Mouse (Mus musculus): ENCODE results near the gene Neurl3. TPM values are rescaled to one million over a fixed set of nuclear protein-coding genes. Genes with fewer than 3 reads are reported as not detected.

Gene Neurl3
- 0.87 and 1.3 TPM in 2 replicates for polyA plus RNA-seq (2012; rRNA removed)

DNA sequence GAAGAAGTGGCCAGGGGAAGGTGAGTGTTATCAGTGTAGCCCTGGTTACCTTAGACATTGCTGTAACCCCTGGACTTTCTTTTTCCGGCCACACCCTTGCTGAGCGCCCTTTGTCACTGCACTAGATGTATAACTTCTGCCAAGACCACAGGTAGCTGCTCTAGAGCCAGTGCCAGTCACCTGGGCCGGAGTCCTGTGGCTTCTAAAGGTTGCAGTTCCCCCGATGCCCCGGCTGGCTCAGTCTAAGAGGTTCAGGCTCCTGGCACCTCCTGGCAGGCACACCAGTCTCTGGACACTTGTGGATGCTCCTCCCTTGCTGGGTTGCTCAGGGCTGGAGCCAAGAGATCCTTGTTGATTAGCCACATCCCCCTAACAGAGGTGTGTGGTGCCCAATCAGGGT lies at the start of gene Neurl3:
Gene Neurl3 (minus strand): TSS at position 225 of the 400 bp plus-strand sequence.
- no peak for TF ChIP-seq POLR2A (IDR thresholded peaks at IDR 0.05; ENCODE audit: borderline replicate concordance, extremely low read depth, insufficient read depth, insufficient read length, poor library complexity, severe bottlenecking)
- TF ChIP-seq CTCF (IDR thresholded peaks at IDR 0.05; ENCODE audit: borderline replicate concordance, extremely low read depth, insufficient read depth, insufficient read length) = no peak
- DNase-seq (ENCODE audit: low read depth) = no peak

DNA sequence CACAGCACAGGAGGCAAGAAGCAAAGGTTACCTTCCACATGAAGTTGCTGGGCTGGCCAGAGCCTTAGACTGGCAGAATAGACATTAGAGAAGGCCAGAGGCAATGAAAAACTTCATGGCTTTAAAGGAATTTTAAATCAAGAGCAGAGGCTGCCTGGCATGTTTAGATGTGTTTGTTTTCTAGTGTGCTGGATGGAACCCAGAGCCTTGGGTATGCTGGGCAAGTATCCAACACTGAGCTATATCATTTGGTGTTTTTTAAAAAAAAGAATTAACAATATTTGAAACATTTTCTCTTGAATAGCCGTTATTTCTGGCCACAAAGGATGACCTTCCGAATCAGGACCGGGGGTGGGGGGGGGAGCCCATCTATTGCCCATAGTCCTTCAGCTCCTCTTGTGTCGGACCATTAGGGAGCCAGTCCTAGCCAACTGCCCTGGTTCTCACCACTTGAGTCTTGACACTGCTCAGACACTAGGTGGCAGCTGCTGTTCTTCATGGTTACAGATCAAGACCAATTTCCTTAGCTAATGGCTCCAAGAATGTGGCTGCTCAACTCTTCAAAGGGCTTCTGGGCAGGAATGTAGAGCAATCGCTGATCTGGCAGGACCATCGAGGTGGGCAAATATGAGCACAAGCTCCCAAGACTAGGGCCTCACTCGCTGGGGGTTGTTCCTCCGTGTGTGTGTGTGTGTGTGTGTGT lies 49.4 kb upstream of the Neurl3 start:
- DNase-seq (ENCODE audit: low read depth) = peak; percentile 82
- peak; percentile 59; the same call in 1 of the 2 replicates for TF ChIP-seq CTCF (IDR thresholded peaks at IDR 0.05; ENCODE audit: borderline replicate concordance, extremely low read depth, insufficient read depth, insufficient read length)
- TF ChIP-seq POLR2A (IDR thresholded peaks at IDR 0.05; ENCODE audit: borderline replicate concordance, extremely low read depth, insufficient read depth, insufficient read length, poor library complexity, severe bottlenecking) = no peak

- no peak for TF ChIP-seq CTCF (IDR thresholded peaks at IDR 0.05; ENCODE audit: borderline replicate concordance, extremely low read depth, insufficient read depth, insufficient read length)
- no peak for TF ChIP-seq POLR2A (IDR thresholded peaks at IDR 0.05; ENCODE audit: borderline replicate concordance, extremely low read depth, insufficient read depth, insufficient read length, poor library complexity, severe bottlenecking)
Measured at GRCm38 (mm10) chr1:36323076-36323475, 48.6 kb upstream of the Neurl3 start.

DNA sequence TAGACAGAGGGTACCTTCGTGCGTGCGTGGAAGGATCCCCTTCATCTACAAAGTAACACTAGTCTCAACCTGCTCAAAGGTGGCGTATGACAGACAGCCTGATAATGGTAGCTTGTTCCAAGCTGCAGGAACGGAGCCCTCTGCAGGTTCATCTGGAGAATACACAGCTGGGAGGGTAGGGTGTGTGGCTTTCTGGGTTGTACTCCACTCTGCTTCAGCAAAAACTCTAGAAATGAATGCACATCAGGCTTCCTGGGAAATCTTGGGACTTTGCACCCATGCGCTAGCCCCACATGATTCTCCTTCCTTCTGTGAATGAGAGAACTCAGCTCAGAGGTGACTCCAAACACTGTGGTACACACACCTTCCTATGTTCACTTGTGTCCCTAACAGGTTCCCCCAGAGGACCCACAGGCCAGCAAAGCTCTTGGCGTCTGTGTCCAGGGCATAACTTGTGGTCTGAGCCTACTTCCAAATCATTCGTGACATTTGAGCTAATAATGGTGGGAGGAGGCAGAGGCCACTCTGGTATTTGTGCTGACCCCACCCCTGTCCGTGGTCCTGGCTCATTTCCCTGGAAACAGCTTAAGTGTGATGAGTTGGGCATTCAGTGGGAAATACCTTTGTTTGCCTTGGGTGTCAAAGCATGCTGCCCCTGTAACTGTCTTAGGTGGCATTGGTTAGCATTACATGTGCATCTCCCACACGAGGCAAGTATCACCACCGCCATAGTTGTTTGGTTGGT lies 47.5 kb upstream of the Neurl3 start:
- no peak for DNase-seq (ENCODE audit: low read depth)
- no peak for TF ChIP-seq POLR2A (IDR thresholded peaks at IDR 0.05; ENCODE audit: borderline replicate concordance, extremely low read depth, insufficient read depth, insufficient read length, poor library complexity, severe bottlenecking)
- TF ChIP-seq CTCF (IDR thresholded peaks at IDR 0.05; ENCODE audit: borderline replicate concordance, extremely low read depth, insufficient read depth, insufficient read length) = peak; percentile 24; the same call in 1 of the 2 replicates

More at GRCm38 (mm10) chr1:36323076-36323475, 48.6 kb upstream of the Neurl3 start:
- no peak for DNase-seq (ENCODE audit: low read depth)

DNA sequence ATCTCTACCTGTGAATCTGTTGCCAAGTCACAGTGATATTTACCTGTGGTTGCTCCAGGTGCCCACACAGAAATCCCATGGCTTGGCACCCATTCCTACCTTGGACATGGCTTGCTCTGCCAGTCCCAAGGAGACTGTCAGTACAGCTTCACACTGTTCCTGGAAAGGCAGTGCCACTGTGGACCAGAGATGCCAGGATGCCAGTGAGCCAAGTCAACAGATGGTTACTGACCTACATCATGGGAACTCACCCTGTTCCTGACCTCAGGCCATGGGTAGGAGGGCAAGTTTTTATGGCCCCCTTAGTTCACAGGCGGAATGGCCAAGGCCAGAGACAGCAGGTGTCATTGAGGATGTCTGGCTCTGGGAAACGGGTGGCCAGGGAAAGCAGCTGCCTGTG lies 46.7 kb upstream of the Neurl3 start:
- no peak for TF ChIP-seq POLR2A (IDR thresholded peaks at IDR 0.05; ENCODE audit: borderline replicate concordance, extremely low read depth, insufficient read depth, insufficient read length, poor library complexity, severe bottlenecking)
- TF ChIP-seq CTCF (IDR thresholded peaks at IDR 0.05; ENCODE audit: borderline replicate concordance, extremely low read depth, insufficient read depth, insufficient read length) = no peak
- DNase-seq (ENCODE audit: low read depth) = no peak

- TF ChIP-seq CTCF (IDR thresholded peaks at IDR 0.05; ENCODE audit: borderline replicate concordance, extremely low read depth, insufficient read depth, insufficient read length) (no peak), POLR2A (IDR thresholded peaks at IDR 0.05; ENCODE audit: borderline replicate concordance, extremely low read depth, insufficient read depth, insufficient read length, poor library complexity, severe bottlenecking) (no peak)
- no peak for DNase-seq (ENCODE audit: low read depth)
Measured at GRCm38 (mm10) chr1:36315776-36316100, 41.3 kb upstream of the Neurl3 start.

- no peak for TF ChIP-seq POLR2A (IDR thresholded peaks at IDR 0.05; ENCODE audit: borderline replicate concordance, extremely low read depth, insufficient read depth, insufficient read length, poor library complexity, severe bottlenecking)
- TF ChIP-seq CTCF (IDR thresholded peaks at IDR 0.05; ENCODE audit: borderline replicate concordance, extremely low read depth, insufficient read depth, insufficient read length) = no peak
- no peak for DNase-seq (ENCODE audit: low read depth)
Measured at GRCm38 (mm10) chr1:36314959-36315775, 40.7 kb upstream of the Neurl3 start.

DNA sequence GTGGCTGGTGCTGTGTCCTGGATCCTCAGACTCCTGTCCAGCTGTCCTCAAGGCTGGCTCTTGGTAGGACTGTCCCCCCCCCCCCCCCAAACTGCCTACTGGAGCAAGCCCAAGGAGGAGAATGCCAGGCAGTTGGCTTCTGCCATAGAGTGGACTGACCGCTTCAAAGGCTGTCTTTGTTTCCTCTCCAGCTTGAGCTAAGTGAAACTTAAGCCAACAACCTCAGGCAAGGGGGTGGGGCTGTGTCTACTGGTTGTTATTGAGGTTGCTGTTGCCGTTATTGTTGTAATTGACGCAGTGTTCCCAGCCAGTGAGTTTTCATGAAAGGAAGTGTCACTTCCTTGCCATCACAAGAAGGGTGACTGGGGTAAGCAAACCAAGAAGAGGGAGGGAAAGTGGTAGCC lies 35.0 kb upstream of the Neurl3 start:
- TF ChIP-seq POLR2A (IDR thresholded peaks at IDR 0.05; ENCODE audit: borderline replicate concordance, extremely low read depth, insufficient read depth, insufficient read length, poor library complexity, severe bottlenecking) = no peak
- TF ChIP-seq CTCF (IDR thresholded peaks at IDR 0.05; ENCODE audit: borderline replicate concordance, extremely low read depth, insufficient read depth, insufficient read length) = no peak
- DNase-seq (ENCODE audit: low read depth) = peak; percentile 82

- DNase-seq (ENCODE audit: low read depth) = no peak
- no peak for TF ChIP-seq POLR2A (IDR thresholded peaks at IDR 0.05; ENCODE audit: borderline replicate concordance, extremely low read depth, insufficient read depth, insufficient read length, poor library complexity, severe bottlenecking)
- TF ChIP-seq CTCF (IDR thresholded peaks at IDR 0.05; ENCODE audit: borderline replicate concordance, extremely low read depth, insufficient read depth, insufficient read length) = no peak
Measured at GRCm38 (mm10) chr1:36308966-36309475, 34.5 kb upstream of the Neurl3 start.

DNA sequence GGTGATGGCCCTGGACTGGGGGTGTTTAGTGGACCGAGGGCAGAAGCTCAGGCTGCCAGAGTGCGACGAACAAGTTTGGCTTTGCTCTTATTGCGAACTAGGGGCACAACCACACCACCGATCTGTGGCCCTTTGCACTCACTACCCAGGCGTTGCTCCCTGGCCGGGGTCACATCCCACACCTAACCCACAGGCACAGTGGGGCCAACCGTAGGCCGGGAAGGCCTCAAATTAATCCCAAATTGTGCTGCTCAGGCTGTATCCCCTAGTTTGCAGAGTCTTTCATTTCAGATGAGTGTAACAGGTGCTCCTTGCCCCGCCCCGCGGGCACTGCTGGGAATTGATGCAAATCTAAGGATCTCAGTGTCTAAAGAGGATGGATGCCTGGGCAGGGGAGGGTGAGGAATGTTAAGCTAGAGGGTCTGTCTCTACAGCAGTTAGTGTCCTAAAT lies 34.0 kb upstream of the Neurl3 start:
- DNase-seq (ENCODE audit: low read depth) = no peak
- no peak for TF ChIP-seq POLR2A (IDR thresholded peaks at IDR 0.05; ENCODE audit: borderline replicate concordance, extremely low read depth, insufficient read depth, insufficient read length, poor library complexity, severe bottlenecking)
- TF ChIP-seq CTCF (IDR thresholded peaks at IDR 0.05; ENCODE audit: borderline replicate concordance, extremely low read depth, insufficient read depth, insufficient read length) = no peak
